Mouse (Mus musculus) kidney, embryonic 15.5 days (tissue): Measurements from ENCODE around the gene Setd3. TPM values are rescaled to one million over a fixed set of nuclear protein-coding genes. Genes with fewer than 3 reads are reported as not detected.

Source experiments
- ATAC-seq: fragments of 200-750 bp; cut with Nextera tagmentation; replicated peaks from 2 replicates; pipeline ENCODE4 v1.8.0; 2017; ENCODE audit warnings: moderate TSS enrichment; ENCODE audit not compliant: low FRiP score
- H3K27ac ChIP-seq: fragments of 300-500 bp; sonication (generic); 2 replicates; pipeline ENCODE4 v1.5.1; 2015; ENCODE audit warnings: mild to moderate bottlenecking, inconsistent platforms
- H3K27me3 ChIP-seq: fragments of 300-500 bp; sonication (generic); 2 replicates; pipeline ENCODE4 v1.6.1; 2015; ENCODE audit warnings: inconsistent platforms
- H3K36me3 ChIP-seq: fragments of 300-500 bp; sonication (generic); 2 replicates; pipeline ENCODE4 v1.6.1; 2015; ENCODE audit warnings: inconsistent platforms
- H3K4me1 ChIP-seq: fragments of 300-500 bp; sonication (generic); 2 replicates; pipeline ENCODE4 v1.6.1; 2015; ENCODE audit warnings: inconsistent platforms
- H3K4me2 ChIP-seq: fragments of 300-500 bp; sonication (generic); 2 replicates; pipeline ENCODE4 v1.6.1; 2015; ENCODE audit warnings: moderate library complexity, mild to moderate bottlenecking, inconsistent platforms
- H3K4me3 ChIP-seq: fragments of 300-500 bp; sonication (generic); replicated peaks from 2 replicates; pipeline ENCODE4 v1.5.1; 2015; ENCODE audit warnings: mild to moderate bottlenecking, inconsistent platforms
- H3K9ac ChIP-seq: fragments of 300-500 bp; sonication (generic); 2 replicates; pipeline ENCODE4 v1.6.1; 2015; ENCODE audit warnings: mild to moderate bottlenecking, inconsistent platforms
- H3K9me3 ChIP-seq: fragments of 300-500 bp; sonication (generic); replicated peaks from 2 replicates; pipeline ENCODE4 v1.6.1; 2016; ENCODE audit warnings: inconsistent platforms
- WGBS: fragments of 180-500 bp; shearing (Covaris S2); methylation state at CpG from one replicate; pipeline ENCODE4 v1.1.7; 2015; ENCODE audit warnings: mixed read lengths; 5-methylcytosine and 5-hydroxymethylcytosine counted together
- polyA plus RNA-seq: library from polyadenylated mRNA; unstranded; fragments of >200 nt; fragmentation: Nextera tagmentation; extraction: Ambion mirVana; gene quantifications from 2 replicates; pipeline ENCODE4 v1.2.1, GENCODE M21; 2015

Gene Setd3
- polyA plus RNA-seq, 1 experiment from 2014 or later, result 87.2 TPM

DNA sequence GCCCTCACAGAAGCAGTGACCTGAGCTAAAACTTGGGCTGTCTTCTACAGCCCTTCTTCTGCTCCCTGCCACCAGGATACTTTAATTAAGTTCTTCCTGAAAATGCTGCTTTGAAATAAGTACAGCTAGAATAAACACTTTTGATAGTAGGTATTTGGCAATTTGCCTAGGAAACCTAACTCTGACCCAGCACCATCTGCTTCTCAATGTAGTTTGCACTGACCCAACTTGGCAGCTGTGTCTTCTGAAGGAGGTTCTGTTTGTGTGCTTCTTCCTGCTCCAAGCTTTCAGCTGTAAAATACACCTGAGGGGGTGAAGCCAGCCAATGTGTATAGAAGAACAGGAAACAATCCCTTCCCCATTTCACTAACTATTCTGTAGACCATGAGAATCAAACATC, 7.8 kb downstream of the Setd3 start:
- no peak for ATAC-seq
- H3K36me3 ChIP-seq, result no peaks in the 10 kb centered on the region

DNA sequence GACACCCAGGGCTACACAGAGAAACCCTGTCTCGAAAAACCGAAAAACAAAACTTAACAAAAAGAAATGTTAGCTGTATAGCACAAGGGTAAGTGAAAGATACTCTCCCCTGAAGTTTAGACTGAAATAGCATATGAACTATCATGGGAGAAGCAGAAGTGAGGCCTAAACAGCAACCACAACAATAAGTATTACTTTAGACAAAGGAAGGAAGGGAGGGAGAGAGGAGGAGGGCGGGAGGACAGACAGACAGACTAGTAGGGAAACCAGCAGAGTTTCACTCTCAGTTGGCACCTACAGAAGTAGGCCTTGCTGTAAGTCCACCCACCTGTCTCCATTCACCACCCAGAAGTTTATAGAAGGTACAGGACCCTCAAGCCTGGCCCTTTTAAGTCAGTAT, 8.6 kb downstream of the Setd3 start:
- WGBS, result 90% methylated on average over 3 of the region's 3 CpGs

More for the DNA sequence above, 7.8 kb downstream of the Setd3 start:
- Histone ChIP-seq H3K4me2 (no peak overlapping the region), H3K9ac (no peak overlapping the region), H3K27me3 (no peaks in the 10 kb centered on the region), H3K9me3 (no peaks in the 10 kb centered on the region), H3K4me3 (no peak overlapping the region), H3K27ac (no peak overlapping the region), H3K4me1 (peaks cover 32% of the 10 kb centered on the region)

DNA sequence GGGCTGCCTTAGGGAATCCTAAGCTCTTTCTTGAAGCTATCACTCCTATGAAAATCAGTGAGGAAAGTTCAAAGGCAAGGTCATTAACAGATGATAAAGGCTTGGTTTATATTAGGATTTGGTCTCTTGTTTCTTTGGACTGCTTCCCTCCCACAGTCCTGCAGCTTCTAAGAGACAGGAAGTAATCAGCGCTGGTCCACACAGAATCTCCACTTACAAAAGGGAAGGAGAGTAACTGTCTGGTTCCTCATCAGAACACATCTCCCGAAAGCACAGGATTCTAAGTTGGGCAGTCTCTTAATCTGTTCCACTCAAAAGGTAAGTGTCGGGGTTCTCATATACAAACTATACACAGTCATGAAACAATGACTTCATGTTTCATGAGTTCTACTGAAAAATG, 10.2 kb downstream of the Setd3 start:
- no peak for ATAC-seq
- H3K9me3 ChIP-seq, result no peaks in the 10 kb centered on the region
- H3K27ac ChIP-seq, result no peak overlapping the region
- peaks cover 24% of the 10 kb centered on the region for H3K4me1 ChIP-seq
- H3K4me3 ChIP-seq, result no peak overlapping the region
- H3K27me3 ChIP-seq, result no peaks in the 10 kb centered on the region
- H3K4me2 ChIP-seq, result no peak overlapping the region
- 57% methylated on average over 3 of the region's 3 CpGs for WGBS
- H3K9ac ChIP-seq, result no peak overlapping the region
- peaks cover 6% of the 10 kb centered on the region; the same call in 1 of the 2 replicates for H3K36me3 ChIP-seq

More for the DNA sequence above, 8.6 kb downstream of the Setd3 start:
- no peak overlapping the region for H3K4me3 ChIP-seq
- H3K4me1 ChIP-seq, result peaks cover 29% of the 10 kb centered on the region
- H3K9me3 ChIP-seq, result no peaks in the 10 kb centered on the region
- H3K9ac ChIP-seq, result no peak overlapping the region
- ATAC-seq, result no peak
- no peak overlapping the region for H3K4me2 ChIP-seq
- H3K36me3 ChIP-seq, result no peaks in the 10 kb centered on the region
- H3K27ac ChIP-seq, result no peak overlapping the region
- no peaks in the 10 kb centered on the region for H3K27me3 ChIP-seq

DNA sequence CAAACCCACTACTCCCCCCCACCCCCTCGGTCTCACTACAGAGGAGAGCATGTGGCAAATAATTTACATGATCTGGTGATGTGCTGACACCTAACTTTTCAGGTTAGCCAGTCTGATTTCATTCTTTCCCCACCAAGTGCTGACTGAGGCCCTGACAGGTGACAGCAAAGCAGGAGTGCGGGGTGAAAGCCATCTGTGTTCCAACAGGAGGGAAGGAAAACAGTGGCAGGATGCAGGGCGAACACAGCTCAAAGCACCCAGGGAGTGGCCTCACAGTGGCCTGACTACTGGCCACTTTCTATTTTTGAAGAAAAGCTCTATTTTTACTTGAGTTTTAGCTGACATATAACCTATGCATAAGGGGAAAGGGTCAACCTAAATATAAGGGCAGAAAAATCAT, 15.4 kb downstream of the Setd3 start:
- 79% methylated on average over 3 of the region's 3 CpGs for WGBS
- no peaks in the 10 kb centered on the region for H3K27me3 ChIP-seq
- no peaks in the 10 kb centered on the region for H3K9me3 ChIP-seq
- no peak overlapping the region for H3K4me2 ChIP-seq
- 0 out of 2 replicates have a peak, but pooled peaks cover 2% of the 10 kb centered on the region for H3K4me1 ChIP-seq
- H3K36me3 ChIP-seq, result peaks cover 56% of the 10 kb centered on the region
- H3K27ac ChIP-seq, result no peak overlapping the region
- H3K9ac ChIP-seq, result no peak overlapping the region
- H3K4me3 ChIP-seq, result no peak overlapping the region
- no peak for ATAC-seq

DNA sequence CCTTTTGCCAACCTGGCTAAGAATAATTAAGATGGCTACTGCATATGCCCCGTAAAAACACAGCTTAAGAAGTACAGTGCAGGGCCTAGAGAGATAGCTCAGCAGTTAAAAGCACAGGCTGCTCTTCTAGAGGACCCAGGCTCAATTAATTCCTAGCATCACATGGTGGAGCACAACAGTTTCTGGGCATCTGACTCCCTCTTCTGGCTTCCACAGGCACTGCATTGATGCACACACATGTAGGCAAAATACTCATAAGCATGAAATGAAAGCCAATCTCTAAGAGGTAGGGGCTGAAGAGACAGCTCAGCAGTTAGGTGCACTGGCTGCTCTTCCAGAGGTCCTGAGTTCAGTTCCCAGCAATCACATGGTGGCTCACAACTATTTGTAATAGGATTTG, 17.1 kb downstream of the Setd3 start:
- no peaks in the 10 kb centered on the region for H3K9me3 ChIP-seq
- H3K9ac ChIP-seq, result no peak overlapping the region
- no peaks in the 10 kb centered on the region for H3K4me1 ChIP-seq
- no peaks in the 10 kb centered on the region for H3K27me3 ChIP-seq
- no peak overlapping the region for H3K27ac ChIP-seq
- H3K36me3 ChIP-seq, result peaks cover 69% of the 10 kb centered on the region
- no peak overlapping the region for H3K4me3 ChIP-seq
- no peak for ATAC-seq
- H3K4me2 ChIP-seq, result no peak overlapping the region
- WGBS, result 94% methylated on average over 1 of the region's 1 CpGs

DNA sequence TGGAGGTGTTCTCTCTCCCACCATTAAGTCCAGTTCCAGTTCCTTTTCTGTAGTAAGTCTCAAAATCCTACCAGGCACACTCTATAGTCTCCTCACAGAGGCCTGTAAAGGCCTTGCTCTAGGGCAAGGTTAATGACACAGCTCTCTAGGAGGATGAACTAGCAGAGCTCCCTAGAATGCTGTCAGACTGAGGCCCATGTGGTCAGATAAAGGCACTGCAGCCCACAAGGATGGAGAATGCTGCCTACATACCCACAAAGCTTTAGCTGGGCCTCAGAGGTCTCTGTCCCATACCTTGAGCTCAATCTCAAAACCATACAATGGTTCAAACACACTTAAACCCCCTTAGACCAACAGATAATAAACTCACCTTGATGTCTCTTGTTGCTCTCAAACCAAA, 19.3 kb downstream of the Setd3 start:
- ATAC-seq, result no peak
- H3K4me3 ChIP-seq, result no peak overlapping the region
- H3K36me3 ChIP-seq, result peaks cover 87% of the 10 kb centered on the region
- no peak overlapping the region for H3K27ac ChIP-seq
- no peak overlapping the region for H3K9ac ChIP-seq
- H3K4me1 ChIP-seq, result no peaks in the 10 kb centered on the region
- H3K27me3 ChIP-seq, result no peaks in the 10 kb centered on the region
- no peak overlapping the region for H3K4me2 ChIP-seq
- no peaks in the 10 kb centered on the region for H3K9me3 ChIP-seq

DNA sequence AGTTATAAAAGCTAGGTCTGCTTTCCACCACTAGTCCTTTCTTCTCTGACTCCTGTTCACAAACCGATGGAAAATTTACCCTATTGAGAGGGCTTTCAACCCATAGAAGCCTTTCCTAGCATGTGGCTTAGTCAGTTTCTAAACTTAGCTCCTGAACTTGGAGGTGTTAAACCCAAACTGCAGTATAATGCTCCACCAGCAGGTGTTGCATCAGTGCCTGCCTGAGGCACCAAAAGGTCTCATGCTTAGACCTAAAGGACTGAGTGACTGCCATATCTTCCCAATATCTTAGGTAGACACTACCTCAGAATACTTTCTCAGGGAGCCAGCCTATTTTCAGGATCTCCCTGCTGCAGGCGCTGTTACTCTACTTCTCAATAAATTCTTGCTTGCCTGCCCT, 26.4 kb downstream of the Setd3 start:
- H3K9ac ChIP-seq, result no peak overlapping the region
- no peak overlapping the region for H3K4me2 ChIP-seq
- no peak overlapping the region for H3K27ac ChIP-seq
- peaks cover 86% of the 10 kb centered on the region for H3K36me3 ChIP-seq
- no peaks in the 10 kb centered on the region for H3K27me3 ChIP-seq
- no peaks in the 10 kb centered on the region for H3K9me3 ChIP-seq
- ATAC-seq, result no peak
- H3K4me3 ChIP-seq, result no peak overlapping the region
- WGBS, result 96% methylated on average over 2 of the region's 2 CpGs
- H3K4me1 ChIP-seq, result no peaks in the 10 kb centered on the region

DNA sequence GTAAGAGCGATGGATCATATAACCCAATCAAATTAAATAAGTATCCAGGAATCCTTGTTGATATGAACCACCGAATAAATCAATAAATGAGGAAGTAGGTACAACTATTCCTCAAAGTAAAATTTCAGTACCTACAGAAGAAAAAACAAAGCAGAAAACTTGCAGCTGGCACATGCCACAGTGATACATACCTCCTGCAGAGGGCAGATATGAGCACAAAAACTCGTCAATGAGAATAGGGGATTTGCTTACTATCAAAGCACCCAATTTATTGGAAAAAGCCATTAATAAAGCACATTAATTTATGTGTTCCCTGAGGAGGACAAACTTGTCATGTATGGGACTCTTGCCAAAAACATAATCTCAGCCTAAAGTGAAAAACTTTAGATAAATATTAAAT, 29.4 kb downstream of the Setd3 start:
- Histone ChIP-seq H3K36me3 (peaks cover 87% of the 10 kb centered on the region), H3K4me3 (no peak overlapping the region), H3K27ac (no peak overlapping the region), H3K9me3 (no peaks in the 10 kb centered on the region), H3K4me1 (no peaks in the 10 kb centered on the region), H3K27me3 (no peaks in the 10 kb centered on the region), H3K4me2 (no peak overlapping the region), H3K9ac (no peak overlapping the region)
- ATAC-seq, result no peak
- 78% methylated on average over 3 of the region's 3 CpGs for WGBS

DNA sequence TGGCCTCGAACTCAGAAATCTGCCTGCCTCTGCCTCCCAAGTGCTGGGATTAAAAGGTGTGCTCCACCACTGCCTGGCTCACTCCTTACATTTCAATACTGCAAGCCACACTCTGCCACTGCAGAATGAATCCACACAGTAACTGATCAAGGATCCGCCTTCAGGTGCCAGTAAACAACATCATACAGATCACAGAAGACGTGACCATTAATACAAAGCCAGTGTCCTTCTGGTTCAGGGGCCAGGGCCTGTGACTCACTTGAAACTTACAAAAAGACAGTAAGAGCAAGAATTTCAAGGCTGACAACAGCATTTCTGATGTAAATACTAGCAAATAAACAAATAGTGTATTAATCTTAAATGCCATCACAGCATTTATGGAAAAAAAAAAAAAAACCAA, 33.9 kb downstream of the Setd3 start:
- Histone ChIP-seq H3K4me1 (no peaks in the 10 kb centered on the region), H3K27me3 (no peaks in the 10 kb centered on the region), H3K4me2 (no peak overlapping the region), H3K9me3 (no peaks in the 10 kb centered on the region), H3K4me3 (no peak overlapping the region), H3K36me3 (peaks cover 75% of the 10 kb centered on the region), H3K9ac (no peak overlapping the region), H3K27ac (no peak overlapping the region)
- 96% methylated on average over 3 of the region's 3 CpGs for WGBS
- no peak for ATAC-seq

DNA sequence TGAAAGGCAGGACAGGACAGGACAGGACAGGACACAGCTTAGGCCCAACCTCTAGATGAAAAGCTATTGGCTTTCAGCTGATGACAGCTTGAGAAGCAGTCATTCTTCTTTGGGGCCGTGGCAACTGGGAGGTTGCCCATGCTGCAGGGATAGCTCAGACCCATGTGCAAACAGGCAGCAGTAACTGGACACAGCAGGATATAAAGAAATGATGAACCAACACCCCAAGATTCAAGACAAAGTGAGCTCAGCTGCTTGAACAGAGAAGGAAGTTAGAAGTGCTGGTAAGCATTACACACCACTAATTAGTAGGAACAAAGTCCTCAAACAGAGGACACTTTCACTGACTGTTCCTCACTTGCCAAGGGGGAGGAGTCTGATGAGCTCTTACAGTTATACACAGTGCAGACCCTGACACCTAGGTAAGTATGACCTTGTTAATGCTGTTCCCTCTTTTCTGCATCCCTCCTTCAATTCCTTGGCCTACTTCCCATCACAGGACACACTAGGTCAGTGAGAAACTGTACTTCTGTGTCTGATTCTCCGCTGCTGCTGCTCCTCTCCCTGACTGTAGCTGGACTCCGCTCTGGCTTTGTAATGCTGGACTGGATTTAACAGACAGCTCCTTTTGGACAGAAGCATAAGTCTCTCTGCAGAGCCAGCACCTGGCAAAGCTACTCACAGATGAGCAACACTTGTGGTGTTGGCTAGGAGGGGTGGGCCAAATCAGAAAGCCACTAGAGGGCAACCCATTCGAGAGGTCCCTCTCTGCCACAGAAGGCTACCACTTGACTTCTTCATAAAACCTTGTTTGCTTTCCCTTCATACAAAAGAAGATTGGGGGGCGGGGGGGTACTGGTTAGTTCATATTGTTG, 35.3 kb downstream of the Setd3 start:
- H3K4me3 ChIP-seq, result no peak overlapping the region
- no peak overlapping the region for H3K9ac ChIP-seq
- 0 out of 2 replicates have a peak, but pooled peaks have one; percentile 22 for ATAC-seq
- 88% methylated on average over 5 of the region's 5 CpGs for WGBS
- H3K4me2 ChIP-seq, result no peak overlapping the region
- 0 out of 2 replicates have a peak, but pooled peaks cover 3% of the 10 kb centered on the region for H3K4me1 ChIP-seq
- H3K9me3 ChIP-seq, result no peaks in the 10 kb centered on the region
- peaks cover 69% of the 10 kb centered on the region for H3K36me3 ChIP-seq
- no peak overlapping the region for H3K27ac ChIP-seq
- H3K27me3 ChIP-seq, result no peaks in the 10 kb centered on the region

DNA sequence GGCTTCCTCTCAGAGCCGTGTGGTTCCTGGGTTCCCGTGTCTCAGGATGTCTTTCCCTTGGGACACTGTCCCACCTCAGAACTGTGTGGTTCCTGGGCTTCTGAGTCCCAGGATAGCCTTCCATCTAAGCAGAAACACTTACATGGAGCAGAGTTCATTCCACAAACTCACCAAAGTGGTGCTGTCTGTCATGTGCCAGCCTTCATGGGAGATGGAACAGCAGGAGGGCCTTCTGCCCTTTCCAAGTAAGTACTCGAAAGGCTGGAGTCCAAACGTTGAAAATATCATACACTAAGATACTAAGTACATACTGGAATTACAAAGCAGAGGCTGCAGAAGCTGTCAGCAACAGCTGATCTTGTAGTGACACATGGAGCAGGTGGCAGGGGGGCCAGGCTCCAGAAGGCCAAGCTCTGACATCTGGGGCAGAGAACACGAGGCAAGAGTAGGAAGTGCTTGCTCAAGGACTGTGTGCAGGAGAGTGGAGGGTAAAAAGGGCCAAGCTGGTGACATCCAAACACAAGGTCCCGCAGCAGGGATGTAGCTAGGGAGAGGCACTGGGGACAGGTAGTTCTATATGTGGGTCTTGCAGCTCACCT, 43.4 kb downstream of the Setd3 start:
- Histone ChIP-seq H3K27ac (no peak overlapping the region), H3K4me2 (no peak overlapping the region), H3K9me3 (no peaks in the 10 kb centered on the region), H3K36me3 (peaks cover 44% of the 10 kb centered on the region), H3K4me1 (peaks cover 12% of the 10 kb centered on the region), H3K27me3 (no peaks in the 10 kb centered on the region), H3K4me3 (no peak overlapping the region), H3K9ac (no peak overlapping the region)
- ATAC-seq, result no peak
- WGBS, result 80% methylated on average over 6 of the region's 6 CpGs

DNA sequence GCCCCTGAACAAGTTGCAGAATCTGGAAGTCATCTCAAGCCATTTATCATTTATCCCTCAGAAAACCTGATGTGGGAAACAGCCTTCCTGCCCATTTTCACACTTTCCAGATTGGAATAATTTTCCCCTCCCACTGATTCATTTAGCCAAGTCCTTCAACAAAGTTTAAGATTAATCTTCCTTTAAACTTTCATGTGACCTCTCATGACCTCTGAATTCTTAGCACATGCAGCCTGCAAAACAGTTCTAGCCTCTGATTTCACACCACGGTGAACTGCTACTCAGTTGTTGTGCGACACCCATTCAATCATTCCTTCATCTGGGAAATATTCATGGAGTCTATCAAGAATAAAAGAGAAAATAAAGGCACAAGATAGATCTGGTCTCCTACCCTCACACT, 45.9 kb downstream of the Setd3 start:
- Histone ChIP-seq H3K9ac (no peak overlapping the region), H3K27ac (no peak overlapping the region), H3K27me3 (no peaks in the 10 kb centered on the region), H3K4me3 (no peak overlapping the region), H3K4me1 (peaks cover 9% of the 10 kb centered on the region), H3K4me2 (no peak overlapping the region), H3K9me3 (no peaks in the 10 kb centered on the region), H3K36me3 (peaks cover 59% of the 10 kb centered on the region)
- no peak for ATAC-seq
- WGBS, result 75% methylated on average over 2 of the region's 2 CpGs
